Comparison of ENCODE assay signal across 8 mouse cellular contexts in genomic region chr2:25365091-25365761, GRCm38 (mm10). TPM values are rescaled to one million over a fixed set of nuclear protein-coding genes. Genes with fewer than 3 reads are reported as not detected.
A peak's percentile ranks its signal among the peaks of the same experiment; 100 is the strongest.
DNase-seq lines count a peak whose midpoint lies in the region; ATAC-seq and TF ChIP-seq lines count a peak whose summit lies in the region.

Gene Uap1l1, minus strand, starts transcription at chr2:25365682.

- peak; percentile 88 for DNase-seq in Muller cell, postnatal 12 days (ENCODE audit: inconsistent ontology term)
- DNase-seq in cerebellum, postnatal 10 days = peak; percentile 66 to 71
- peak; percentile 67 to 80 for DNase-seq in gastrocnemius, adult 8-10 months (ENCODE audit: low spot score in 2 of 2)
- DNase-seq in left cerebral cortex, adult 2 months (ENCODE audit: extremely low spot score in 1 of 2, low spot score in 2 of 2) = peak; percentile 57 to 70
- DNase-seq in retina, postnatal 7 days (ENCODE audit: low read depth, low spot score) = peak; percentile 36
- peak; percentile 60 to 82 for DNase-seq in urinary bladder, adult 18-20 months (ENCODE audit: low spot score in 2 of 2)

- no peaks in the 10 kb centered on the region for H3K9me3 ChIP-seq in hindbrain, embryonic 16.5 days (ENCODE audit: control insufficient read depth, low read length)

- TF ChIP-seq CTCF in left cerebral cortex, adult 2 months (IDR thresholded peaks at IDR 0.05) = no peak

- peaks cover 18% of the 10 kb centered on the region for H3K27me3 ChIP-seq in hindbrain, embryonic 16.5 days (replicated peaks; ENCODE audit: control insufficient read depth, insufficient read depth, low read length)

- H3K4me3 ChIP-seq in hindbrain, embryonic 16.5 days (ENCODE audit: low read length) = peak within 1 kb of the TSS; percentile 53
- peak within 1 kb of the TSS; percentile 80 for H3K4me3 ChIP-seq in left cerebral cortex, adult 2 months

- H3K9ac ChIP-seq in hindbrain, embryonic 16.5 days (ENCODE audit: low read depth, low read length) = peak within 1 kb of the TSS; percentile 78

- no peak within 1 kb of the TSS for H3K27ac ChIP-seq in hindbrain, embryonic 16.5 days (ENCODE audit: low read depth, low read length)
- H3K27ac ChIP-seq in left cerebral cortex, adult 2 months = peak within 1 kb of the TSS; percentile 87

- H3K36me3 ChIP-seq in hindbrain, embryonic 16.5 days (ENCODE audit: control insufficient read depth, insufficient read depth, low read length) = no peaks in the 10 kb centered on the region

- WGBS in hindbrain, embryonic 16.5 days = 0% methylated on average over 53 of the region's 54 CpGs

- H3K4me1 ChIP-seq in hindbrain, embryonic 16.5 days (ENCODE audit: control insufficient read depth, insufficient read depth, low read depth, low read length) = peaks cover 3% of the 10 kb centered on the region

- peak; percentile 83 for ATAC-seq in hindbrain, embryonic 16.5 days
- ATAC-seq in megakaryocyte, adult 5-6 weeks (ENCODE audit: poor library complexity, severe bottlenecking) = peak; percentile 92

- intact Hi-C loops in left cerebral cortex, adult 2 months (cut with DNase I) = no loop called here

- peak within 1 kb of the TSS; percentile 98 for H3K4me2 ChIP-seq in hindbrain, embryonic 16.5 days (ENCODE audit: low read length)

RNA-seq across cellular contexts. Expression of gene Uap1l1, which starts in this region (rescaled TPM):
- 10 to 100 TPM in 1 of 4 experiments, 1 to 10 TPM in 3; 3.6 to 11.9 (median 4.8) TPM for total RNA-seq in gastrocnemius, adult 8-10 months (2022)
- 8.8 and 10.9 TPM in 2 replicates for polyA plus RNA-seq in hindbrain, embryonic 16.5 days (2015; fragmentation: Nextera tagmentation; extraction: Ambion mirVana)
- total RNA-seq in left cerebral cortex, adult 2 months (2021) = 10 to 100 TPM; 15.8 to 24.9 TPM
- total RNA-seq in megakaryocyte, adult 5-6 weeks (2015) = 34.4 and 36.0 TPM in 2 replicates
- 11.0 and 12.6 TPM in 2 replicates for total RNA-seq in megakaryocyte, adult 5-6 weeks (2017)

Comparison
In these comparisons a context has a peak if more than half of its experiments do, and no peak if none do; other contexts are left out.
1. DNase-seq: peak in every context shown above with its lines; median percentile 88 in Muller cell, postnatal 12 days; 74 in gastrocnemius, adult 8-10 months; 71 in urinary bladder, adult 18-20 months; 68 in cerebellum, postnatal 10 days; 64 in left cerebral cortex, adult 2 months; 36 in retina, postnatal 7 days.